Mouse (Mus musculus) G1E (cell line): ENCODE data around the gene Psmb10. TPM values are rescaled to one million over a fixed set of nuclear protein-coding genes. Genes with fewer than 3 reads are reported as not detected.

Experiments
- ATAC-seq: 2 replicates; pipeline ENCODE4 v1.8.0; 2016; ENCODE audit warnings: mild to moderate bottlenecking; ENCODE audit not compliant: insufficient number of reproducible peaks, poor library complexity, low FRiP score, severe bottlenecking; ENCODE audit errors: extremely low read depth
- DNase-seq: peaks from one replicate; pipeline ENCODE4 v3.0.0; 2012; ENCODE audit warnings: low spot score
- H3K27me3 ChIP-seq: 2 replicates; pipeline ENCODE4 v1.6.1; 2012; ENCODE audit warnings: mild to moderate bottlenecking, low read length, inconsistent platforms; ENCODE audit not compliant: insufficient read depth
- H3K36me3 ChIP-seq: replicated peaks from 2 replicates; pipeline ENCODE3; 2012; ENCODE audit warnings: mild to moderate bottlenecking, inconsistent platforms
- H3K4me1 ChIP-seq: 2 replicates; pipeline ENCODE4 v1.6.1; 2012; ENCODE audit warnings: low read depth, low read length, inconsistent platforms, mixed read lengths; ENCODE audit not compliant: insufficient read depth
- H3K4me3 ChIP-seq: 2 replicates; pipeline ENCODE4 v1.5.1; 2012; ENCODE audit warnings: low read depth, mild to moderate bottlenecking, inconsistent platforms, low read length, moderate library complexity, mixed read lengths
- H3K9me3 ChIP-seq: replicated peaks from 2 replicates; pipeline ENCODE4 v1.6.1; 2012; ENCODE audit warnings: inconsistent platforms
- CTCF ChIP-seq: IDR thresholded peaks from 2 replicates; pipeline ENCODE4 v1.5.1; 2012; ENCODE audit warnings: low read depth, low read length, inconsistent platforms, mixed read lengths
- GATA1 ChIP-seq: IDR thresholded peaks from 2 replicates; pipeline ENCODE4 v1.6.1; 2012; ENCODE audit warnings: borderline replicate concordance, low read length, inconsistent platforms, mixed read lengths
- GATA2 ChIP-seq: IDR thresholded peaks from 2 replicates; pipeline ENCODE4 v1.6.1; 2012; ENCODE audit warnings: low read depth, low read length, inconsistent platforms, borderline replicate concordance
- POLR2AphosphoS5 ChIP-seq: IDR thresholded peaks from 2 replicates; pipeline ENCODE4 v1.6.1; 2012; ENCODE audit warnings: low read depth, low read length, inconsistent platforms; ENCODE audit not compliant: insufficient replicate concordance
- TAL1 ChIP-seq: conservative IDR thresholded peaks from 2 replicates; pipeline ENCODE4 v1.6.1; 2012; ENCODE audit warnings: low read depth, low read length, inconsistent platforms, mixed read lengths
- polyA plus RNA-seq: library from polyadenylated mRNA; stranded (reverse); fragments of >175 nt; gene quantifications from 2 replicates; pipeline ENCODE4 v1.2.3, GENCODE M21; 2012
- total RNA-seq, 2 experiments: library from RNA; stranded (forward) in 1 of 2; stranded (reverse) in 1 of 2; fragments of 200-1000 nt in 1 of 2; fragments of >200 nt in 1 of 2; fragmentation: Nextera tagmentation in 1 of 2; gene quantifications; 2 replicates each; pipeline ENCODE4 v1.2.3; 2014 to 2017

Gene Psmb10
- total and polyA plus RNA-seq, 3 experiments: 15.3 to 125 (median 16.3) TPM

DNA sequence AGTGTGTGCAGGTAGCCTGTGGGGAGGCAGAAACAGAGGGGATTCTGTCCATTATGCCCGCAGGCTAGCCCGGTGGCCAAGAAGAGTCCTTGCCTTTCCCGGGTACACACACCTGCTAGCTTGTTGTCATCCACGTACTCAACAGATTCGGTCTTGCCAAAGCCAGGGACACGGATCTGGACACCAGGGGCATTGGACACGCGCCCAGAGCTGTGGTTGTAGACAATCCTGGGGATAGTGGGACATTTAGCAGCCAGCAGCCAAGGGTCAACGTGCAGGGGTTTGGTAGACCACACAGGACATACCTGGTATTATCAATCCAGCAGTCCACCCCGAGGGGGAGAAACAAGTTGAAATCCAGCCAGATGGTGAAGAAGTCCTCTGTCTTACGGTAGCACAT is 3.8 kb upstream of the Psmb10 start:
- Histone ChIP-seq H3K27me3 (no peaks in the 10 kb centered on the region), H3K36me3 (peaks cover 69% of the 10 kb centered on the region), H3K9me3 (no peaks in the 10 kb centered on the region), H3K4me3 (no peak overlapping the region), H3K4me1 (peaks cover 34% of the 10 kb centered on the region)
- no peak for ATAC-seq
- TF ChIP-seq GATA1 (no peak), TAL1 (no peak), POLR2AphosphoS5 (no peak), CTCF (no peak), GATA2 (no peak)
- no peak for DNase-seq

DNA sequence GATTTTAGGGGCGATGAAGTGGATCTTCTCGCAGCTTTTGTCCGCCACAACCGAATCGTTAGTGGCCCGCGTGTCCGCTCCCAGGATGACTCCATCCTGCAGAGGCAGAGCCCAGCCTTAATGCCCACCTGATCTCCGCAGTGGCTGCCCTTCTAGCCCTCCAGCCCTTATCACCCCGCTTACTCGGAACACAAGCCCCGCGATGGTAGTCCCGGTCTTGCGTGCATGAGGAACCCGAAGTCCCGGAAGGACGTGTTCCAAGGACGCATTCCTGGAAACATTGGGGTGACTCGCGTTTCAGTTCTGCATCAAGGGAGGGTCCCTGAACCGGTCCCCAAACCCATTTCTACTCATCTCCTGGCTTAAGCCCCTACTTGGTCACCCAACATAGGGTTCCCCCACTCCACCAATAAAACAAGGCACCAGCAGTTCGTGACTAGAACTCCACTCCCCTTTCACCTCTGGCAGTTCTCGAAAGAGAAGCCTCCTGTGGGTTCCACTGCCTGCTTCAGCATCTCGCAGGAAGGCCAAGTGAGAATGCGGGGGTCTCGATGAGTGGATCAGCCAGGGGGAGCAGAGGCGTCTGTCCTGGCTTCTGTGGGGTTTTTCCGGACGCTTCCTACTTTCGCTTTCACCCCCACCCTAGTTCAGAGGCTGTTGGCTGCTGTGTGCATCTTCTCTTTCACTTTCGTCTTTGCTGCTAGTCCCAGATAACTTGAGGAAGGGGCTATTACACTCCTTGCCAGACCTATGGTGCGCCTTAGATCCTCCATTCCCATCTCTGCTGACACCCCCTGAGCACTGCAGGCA is 543 bp downstream of the Psmb10 start:
- no peak for ATAC-seq
- H3K9me3 ChIP-seq: no peaks in the 10 kb centered on the region
- peak; percentile 65 for DNase-seq
- peak overlapping the region; percentile 94 for H3K4me3 ChIP-seq
- TF ChIP-seq GATA2: no peak
- H3K4me1 ChIP-seq: peaks cover 66% of the 10 kb centered on the region
- H3K27me3 ChIP-seq: no peaks in the 10 kb centered on the region
- H3K36me3 ChIP-seq: peaks cover 60% of the 10 kb centered on the region

DNA sequence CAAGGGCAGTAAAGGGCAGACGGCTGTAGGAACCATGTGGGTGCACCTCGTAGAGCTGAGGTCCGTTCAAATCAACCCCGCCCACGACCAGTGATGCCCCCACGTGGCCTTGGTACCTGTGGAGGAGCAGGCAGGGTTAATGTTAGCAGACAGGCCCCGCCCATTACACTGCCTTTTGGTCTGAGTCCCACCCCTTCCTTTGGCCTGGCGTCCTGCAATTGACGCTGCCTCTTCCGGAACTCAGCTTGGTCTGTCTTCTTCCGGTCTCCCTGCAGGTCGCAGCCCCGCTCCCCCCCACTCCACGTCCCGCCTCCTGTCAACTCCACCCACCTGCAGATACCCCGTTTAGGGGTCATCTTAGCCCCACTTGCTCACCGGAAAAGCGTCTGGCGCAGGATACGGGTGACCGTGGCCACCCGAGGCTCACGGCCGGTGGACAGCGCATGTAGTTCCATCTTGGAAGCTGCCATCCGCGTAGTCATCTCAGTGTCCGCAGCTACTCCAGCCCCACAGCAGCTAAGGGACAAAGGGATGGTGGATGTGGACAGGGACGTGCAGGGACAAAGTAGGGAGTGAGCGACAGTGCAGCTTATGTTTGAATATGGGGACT is 1.3 kb downstream of the Psmb10 start:
- ATAC-seq (peak; percentile 89), DNase-seq (peak; percentile 85)
- Histone ChIP-seq H3K36me3 (peaks cover 60% of the 10 kb centered on the region), H3K27me3 (no peaks in the 10 kb centered on the region), H3K4me3 (peak overlapping the region; percentile 94), H3K9me3 (no peaks in the 10 kb centered on the region), H3K4me1 (peaks cover 68% of the 10 kb centered on the region)
- TF ChIP-seq GATA1 (no peak), POLR2AphosphoS5 (no peak), GATA2 (no peak), TAL1 (no peak), CTCF (no peak)

DNA sequence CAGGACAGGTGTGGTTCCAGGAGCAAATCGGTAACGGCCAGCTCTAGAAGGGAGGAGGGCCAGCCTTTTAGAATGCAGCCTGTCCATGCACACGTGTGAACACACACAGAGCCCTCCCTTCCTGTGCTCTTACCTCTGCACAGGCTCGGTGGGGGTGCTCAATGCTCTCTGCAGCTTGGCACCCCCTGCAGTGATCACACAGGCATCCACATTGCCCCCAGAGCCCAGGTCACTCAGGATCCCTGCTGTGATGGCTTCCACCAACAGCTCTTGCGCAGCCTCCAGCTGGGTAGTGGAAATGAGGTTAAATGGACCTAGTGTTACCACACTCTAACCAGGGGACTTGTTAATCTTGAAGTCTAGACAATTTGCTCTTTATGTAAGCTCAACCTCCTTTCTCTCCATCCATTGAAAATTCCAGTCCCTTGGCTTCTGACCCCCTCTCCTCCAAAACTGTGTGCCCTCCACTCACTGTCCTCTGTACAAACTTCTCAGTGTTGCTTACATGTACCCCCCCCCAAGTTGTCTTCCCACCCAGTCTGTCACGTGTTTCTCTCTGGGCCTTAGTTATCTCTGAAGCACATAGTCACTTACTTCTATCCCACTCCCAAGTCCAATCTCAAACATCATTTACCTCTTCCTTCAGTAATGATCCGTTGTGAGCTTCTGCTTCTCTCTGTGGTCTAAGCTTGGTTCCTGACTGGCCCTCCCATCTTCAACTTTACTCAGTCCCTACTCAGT is 2.2 kb downstream of the Psmb10 start:
- Histone ChIP-seq H3K4me1 (peaks cover 64% of the 10 kb centered on the region), H3K27me3 (no peaks in the 10 kb centered on the region), H3K9me3 (no peaks in the 10 kb centered on the region), H3K36me3 (peaks cover 60% of the 10 kb centered on the region), H3K4me3 (peak overlapping the region; percentile 94)
- no peak for TF ChIP-seq GATA2
- no peak for TF ChIP-seq POLR2AphosphoS5
- no peak for TF ChIP-seq TAL1
- no peak for TF ChIP-seq GATA1
- TF ChIP-seq CTCF: no peak
- DNase-seq (no peak), ATAC-seq (no peak)

DNA sequence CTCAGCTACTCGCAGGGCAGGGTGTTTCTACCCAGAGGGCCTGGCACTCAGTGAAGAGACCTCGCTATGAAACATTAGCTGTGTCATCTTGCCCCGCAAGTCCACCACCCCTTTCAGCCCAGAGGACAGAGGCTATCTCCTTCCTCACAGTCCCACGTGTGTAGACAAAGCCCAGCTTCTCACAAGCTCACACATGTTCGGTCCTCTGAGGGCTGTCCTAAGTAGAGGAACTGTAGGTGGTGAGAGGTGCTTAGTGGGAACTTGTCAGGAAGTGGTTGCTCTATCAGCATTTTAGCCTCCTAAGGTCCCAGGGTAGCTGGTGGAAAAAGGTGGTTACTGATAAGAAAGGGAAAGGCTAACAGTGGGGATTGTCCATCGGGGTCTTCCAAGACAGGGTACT is 3.1 kb downstream of the Psmb10 start:
- Histone ChIP-seq H3K4me1 (peaks cover 72% of the 10 kb centered on the region), H3K36me3 (peaks cover 68% of the 10 kb centered on the region), H3K4me3 (peak overlapping the region; percentile 20; the same call in 1 of the 2 replicates), H3K27me3 (no peaks in the 10 kb centered on the region), H3K9me3 (no peaks in the 10 kb centered on the region)
- DNase-seq (peak; percentile 28), ATAC-seq (peak; percentile 5; the same call in 1 of the 2 replicates)
- no peak for TF ChIP-seq GATA2
- no peak for TF ChIP-seq TAL1
- TF ChIP-seq POLR2AphosphoS5: no peak
- TF ChIP-seq GATA1: no peak
- no peak for TF ChIP-seq CTCF

DNA sequence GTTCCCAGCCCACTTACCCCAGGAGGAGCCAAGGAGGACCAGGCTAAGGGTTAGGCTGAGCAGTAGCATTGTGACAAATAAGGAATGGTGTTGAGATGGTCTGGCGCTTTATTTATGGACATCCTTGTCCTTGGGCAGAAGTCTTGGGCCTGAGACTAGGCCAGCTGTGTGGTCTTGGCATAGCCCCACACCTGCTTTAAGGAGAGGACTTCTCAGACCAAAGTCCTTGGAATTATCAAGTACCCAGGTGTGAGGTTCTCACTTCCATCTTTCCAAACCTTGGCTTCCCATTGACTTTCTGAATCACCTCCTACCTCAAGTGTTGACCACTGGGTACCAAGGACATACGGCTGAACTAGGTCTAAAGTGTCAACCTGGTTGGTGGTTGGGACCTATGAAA is 4.5 kb downstream of the Psmb10 start, which contains the start of gene Ctrl:
TSS of gene Ctrl (minus strand) at position 101 of the 400 bp plus-strand sequence.
- TF ChIP-seq TAL1 (no peak), GATA1 (no peak), POLR2AphosphoS5 (no peak), CTCF (no peak), GATA2 (no peak)
- DNase-seq: no peak
- Histone ChIP-seq H3K36me3 (peaks cover 71% of the 10 kb centered on the region), H3K4me3 (no peak within 1 kb of the TSS), H3K9me3 (no peaks in the 10 kb centered on the region), H3K27me3 (no peaks in the 10 kb centered on the region), H3K4me1 (peaks cover 60% of the 10 kb centered on the region)
- ATAC-seq: no peak
